Mouse (Mus musculus) neural tube, embryonic 12.5 days (tissue): ENCODE measurements around the gene Slc35a2. TPM values are rescaled to one million over a fixed set of nuclear protein-coding genes. Genes with fewer than 3 reads are reported as not detected.
"Not testable (repeated sequence)": the region's sequence is repeated elsewhere in the genome, so short reads cannot be mapped to it uniquely, and the experiment has no call there.

Experiments used
- ATAC-seq: fragments of 200-750 bp; cut with Nextera tagmentation; 2 replicates; pipeline ENCODE4 v1.8.0; 2017; ENCODE audit warnings: low read depth, mild to moderate bottlenecking, moderate TSS enrichment, moderate library complexity; ENCODE audit not compliant: low FRiP score
- H3K27ac ChIP-seq: fragments of 300-500 bp; sonication (generic); 2 replicates; pipeline ENCODE4 v1.5.1; 2016
- H3K27me3 ChIP-seq: fragments of 300-500 bp; sonication (generic); replicated peaks from 2 replicates; pipeline ENCODE4 v1.6.1; 2016; ENCODE audit warnings: mild to moderate bottlenecking
- H3K36me3 ChIP-seq: fragments of 300-500 bp; sonication (generic); 2 replicates; pipeline ENCODE4 v1.6.1; 2016; ENCODE audit warnings: mild to moderate bottlenecking
- H3K4me1 ChIP-seq: fragments of 300-500 bp; sonication (generic); 2 replicates; pipeline ENCODE4 v1.6.1; 2016
- H3K4me2 ChIP-seq: fragments of 300-500 bp; sonication (generic); replicated peaks from 2 replicates; pipeline ENCODE4 v1.6.1; 2016; ENCODE audit warnings: mild to moderate bottlenecking
- H3K4me3 ChIP-seq: fragments of 300-500 bp; sonication (generic); 2 replicates; pipeline ENCODE4 v1.5.1; 2016
- H3K9ac ChIP-seq: fragments of 300-500 bp; sonication (generic); 2 replicates; pipeline ENCODE4 v1.6.1; 2016; ENCODE audit warnings: mild to moderate bottlenecking
- H3K9me3 ChIP-seq: fragments of 300-500 bp; sonication (generic); 2 replicates; pipeline ENCODE4 v1.6.1; 2016; ENCODE audit warnings: mild to moderate bottlenecking
- WGBS: fragments of 180-500 bp; shearing (Covaris S2); methylation state at CpG from one replicate; pipeline ENCODE4 v1.1.7; 2016; 5-methylcytosine and 5-hydroxymethylcytosine counted together
- polyA plus RNA-seq: library from polyadenylated mRNA; unstranded; fragments of >200 nt; fragmentation: Nextera tagmentation; extraction: Ambion mirVana; gene quantifications from 2 replicates; pipeline ENCODE4 v1.2.1, GENCODE M21; 2016

Slc35a2 gene
- polyA plus RNA-seq, 1 experiment from 2014 or later: 35.4 TPM

- Histone ChIP-seq H3K4me2 (no peak overlapping the region), H3K36me3 (peaks cover 14% of the 10 kb centered on the region), H3K9me3 (no peaks in the 10 kb centered on the region), H3K4me1 (no peaks in the 10 kb centered on the region), H3K27me3 (no peaks in the 10 kb centered on the region), H3K27ac (no peak overlapping the region), H3K9ac (no peak overlapping the region), H3K4me3 (no peak overlapping the region)
- 94% methylated on average over 1 of the region's 1 CpGs for WGBS
- ATAC-seq: no peak
Observed at GRCm38 (mm10) chrX:7867141-7867540, 16.7 kb upstream of the Slc35a2 start.

DNA sequence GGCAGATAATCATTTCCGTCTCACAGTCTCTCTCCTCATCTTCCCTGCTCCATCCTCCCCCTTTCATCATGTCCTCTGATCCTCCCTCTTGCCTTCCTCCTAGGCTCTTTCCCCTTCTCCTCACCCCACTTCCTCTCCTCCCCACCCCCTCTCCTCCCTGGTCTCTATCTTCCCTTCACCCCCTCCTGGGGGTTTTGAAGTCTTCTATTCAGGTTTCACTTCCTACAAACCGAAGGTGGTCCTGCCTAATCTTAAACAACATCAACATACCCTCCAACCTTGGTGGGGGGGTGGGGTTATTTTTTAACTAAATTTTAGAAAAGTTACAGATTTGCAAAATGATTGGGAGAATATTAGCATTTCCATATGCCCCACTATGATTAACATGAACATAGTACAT, 15.3 kb upstream of the Slc35a2 start:
- no peak overlapping the region for H3K4me2 ChIP-seq
- WGBS: 48% methylated on average over 2 of the region's 2 CpGs
- H3K27ac ChIP-seq: no peak overlapping the region
- H3K9ac ChIP-seq: no peak overlapping the region
- peaks cover 18% of the 10 kb centered on the region for H3K36me3 ChIP-seq
- H3K9me3 ChIP-seq: no peaks in the 10 kb centered on the region
- H3K27me3 ChIP-seq: no peaks in the 10 kb centered on the region
- H3K4me3 ChIP-seq: no peak overlapping the region
- H3K4me1 ChIP-seq: no peaks in the 10 kb centered on the region
- no peak for ATAC-seq

- no peaks in the 10 kb centered on the region for H3K9me3 ChIP-seq
- no peak for ATAC-seq
- 43% methylated on average over 3 of the region's 3 CpGs for WGBS
- no peaks in the 10 kb centered on the region for H3K4me1 ChIP-seq
- no peak overlapping the region for H3K9ac ChIP-seq
- H3K4me3 ChIP-seq: no peak overlapping the region
- H3K27me3 ChIP-seq: no peaks in the 10 kb centered on the region
- no peak overlapping the region for H3K27ac ChIP-seq
- peaks cover 25% of the 10 kb centered on the region for H3K36me3 ChIP-seq
- H3K4me2 ChIP-seq: no peak overlapping the region
Observed at GRCm38 (mm10) chrX:7869826-7870225, 14.0 kb upstream of the Slc35a2 start.

DNA sequence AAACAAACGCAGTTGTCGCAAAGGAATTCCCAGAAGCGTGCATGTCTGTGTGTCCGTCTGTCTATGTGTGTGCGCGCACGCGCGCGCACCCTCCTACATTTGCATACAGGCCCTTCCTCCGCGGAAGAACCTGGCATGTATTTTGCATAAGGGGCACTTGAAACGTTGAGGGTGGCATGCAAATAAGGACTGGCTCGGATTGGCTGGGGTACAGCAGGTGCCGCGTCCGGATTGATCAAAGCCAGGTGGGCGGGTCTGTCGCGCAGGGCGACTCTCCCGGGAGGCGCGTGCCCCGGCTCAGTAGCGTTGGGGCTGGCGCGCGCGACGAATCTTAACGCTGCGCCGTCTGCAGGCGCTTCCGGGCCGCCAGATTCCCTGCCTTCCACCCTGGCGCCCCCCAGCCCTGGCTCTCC, 5.8 kb upstream of the Slc35a2 start, which contains the start of gene Pim2:
Pim2 (plus strand) TSS at position 256 of the 413 bp plus-strand sequence.
- peaks cover 11% of the 10 kb centered on the region; the same call in 1 of the 2 replicates for H3K36me3 ChIP-seq
- no peaks in the 10 kb centered on the region for H3K9me3 ChIP-seq
- 0 out of 2 replicates have a peak, but pooled peaks cover 7% of the 10 kb centered on the region for H3K4me1 ChIP-seq
- peak; percentile 89 for ATAC-seq
- WGBS: 15% methylated on average over 38 of the region's 38 CpGs
- peak within 1 kb of the TSS; percentile 79 for H3K4me2 ChIP-seq
- H3K27ac ChIP-seq: no peak within 1 kb of the TSS
- no peaks in the 10 kb centered on the region for H3K27me3 ChIP-seq
- peak within 1 kb of the TSS; percentile 41 for H3K4me3 ChIP-seq
- H3K9ac ChIP-seq: peak within 1 kb of the TSS; percentile 47; the same call in 1 of the 2 replicates

DNA sequence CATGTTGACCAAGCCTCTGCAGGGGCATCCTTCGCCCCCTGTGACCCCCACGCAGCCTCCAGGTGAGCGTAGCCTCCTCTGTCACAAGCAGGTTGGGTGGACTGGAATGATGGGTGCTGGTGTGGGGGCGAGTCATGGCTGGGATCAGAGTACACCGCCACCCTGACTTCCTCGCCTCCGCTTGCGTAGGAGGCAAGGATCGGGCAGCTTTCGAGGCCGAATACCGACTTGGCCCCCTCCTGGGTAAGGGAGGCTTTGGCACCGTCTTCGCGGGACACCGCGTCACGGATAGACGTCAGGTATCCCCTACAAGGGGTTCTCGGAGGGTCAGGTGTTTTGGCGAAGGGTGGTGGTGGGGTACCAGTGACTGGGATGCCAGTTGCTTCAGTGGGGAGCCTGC, 5.3 kb upstream of the Slc35a2 start:
- WGBS: 15% methylated on average over 21 of the region's 21 CpGs
- H3K9ac ChIP-seq: peak overlapping the region; percentile 47; the same call in 1 of the 2 replicates
- peak overlapping the region; percentile 79 for H3K4me2 ChIP-seq
- 0 out of 2 replicates have a peak, but pooled peaks cover 7% of the 10 kb centered on the region for H3K4me1 ChIP-seq
- peaks cover 7% of the 10 kb centered on the region; the same call in 1 of the 2 replicates for H3K36me3 ChIP-seq
- peak; percentile 22 for ATAC-seq
- peak overlapping the region; percentile 41 for H3K4me3 ChIP-seq
- no peaks in the 10 kb centered on the region for H3K27me3 ChIP-seq
- no peaks in the 10 kb centered on the region for H3K9me3 ChIP-seq
- no peak overlapping the region for H3K27ac ChIP-seq

DNA sequence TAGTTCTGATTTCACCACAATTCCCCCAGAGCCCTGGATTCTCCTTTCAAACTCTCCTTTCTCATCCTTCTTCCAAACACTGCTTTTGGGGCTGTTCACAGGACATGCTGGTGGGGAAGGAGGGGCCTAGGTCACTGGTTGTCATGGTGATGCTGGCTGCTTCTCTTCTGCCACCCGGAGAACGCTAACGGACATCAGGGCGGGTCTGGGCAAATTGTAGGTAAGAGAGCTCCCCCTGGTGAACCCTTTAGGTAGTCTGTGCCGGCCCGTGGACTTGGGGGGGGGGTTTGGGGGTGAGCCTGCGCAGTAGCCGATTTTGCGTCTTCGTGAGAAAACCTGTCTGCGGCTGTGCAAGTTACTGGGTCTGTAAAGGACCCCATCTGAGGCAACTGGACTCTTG, 4.0 kb upstream of the Slc35a2 start:
- 17% methylated on average over 11 of the region's 11 CpGs for WGBS
- H3K9me3 ChIP-seq: no peaks in the 10 kb centered on the region; the same call in 1 of the 2 replicates
- H3K4me3 ChIP-seq: no peak overlapping the region
- no peaks in the 10 kb centered on the region for H3K27me3 ChIP-seq
- ATAC-seq: peak; percentile 36; the same call in 1 of the 2 replicates
- no peak overlapping the region for H3K27ac ChIP-seq
- peak overlapping the region; percentile 44 for H3K4me2 ChIP-seq
- 0 out of 2 replicates have a peak, but pooled peaks cover 7% of the 10 kb centered on the region for H3K4me1 ChIP-seq
- no peak overlapping the region for H3K9ac ChIP-seq
- H3K36me3 ChIP-seq: no peaks in the 10 kb centered on the region

GRCm38 (mm10) chrX:7898211-7898610, 14.4 kb downstream of the Slc35a2 start:
- H3K27me3 ChIP-seq: no peaks in the 10 kb centered on the region
- ATAC-seq: no peak
- peak overlapping the region; percentile 55 for H3K4me3 ChIP-seq
- H3K9ac ChIP-seq: peak overlapping the region; percentile 45
- peaks cover 14% of the 10 kb centered on the region; the same call in 1 of the 2 replicates for H3K36me3 ChIP-seq
- 35% methylated on average over 13 of the region's 13 CpGs for WGBS
- H3K9me3 ChIP-seq: no peaks in the 10 kb centered on the region
- peak overlapping the region; percentile 64 for H3K4me2 ChIP-seq
- no peak overlapping the region for H3K27ac ChIP-seq
- peaks cover 4% of the 10 kb centered on the region; the same call in 1 of the 2 replicates for H3K4me1 ChIP-seq

DNA sequence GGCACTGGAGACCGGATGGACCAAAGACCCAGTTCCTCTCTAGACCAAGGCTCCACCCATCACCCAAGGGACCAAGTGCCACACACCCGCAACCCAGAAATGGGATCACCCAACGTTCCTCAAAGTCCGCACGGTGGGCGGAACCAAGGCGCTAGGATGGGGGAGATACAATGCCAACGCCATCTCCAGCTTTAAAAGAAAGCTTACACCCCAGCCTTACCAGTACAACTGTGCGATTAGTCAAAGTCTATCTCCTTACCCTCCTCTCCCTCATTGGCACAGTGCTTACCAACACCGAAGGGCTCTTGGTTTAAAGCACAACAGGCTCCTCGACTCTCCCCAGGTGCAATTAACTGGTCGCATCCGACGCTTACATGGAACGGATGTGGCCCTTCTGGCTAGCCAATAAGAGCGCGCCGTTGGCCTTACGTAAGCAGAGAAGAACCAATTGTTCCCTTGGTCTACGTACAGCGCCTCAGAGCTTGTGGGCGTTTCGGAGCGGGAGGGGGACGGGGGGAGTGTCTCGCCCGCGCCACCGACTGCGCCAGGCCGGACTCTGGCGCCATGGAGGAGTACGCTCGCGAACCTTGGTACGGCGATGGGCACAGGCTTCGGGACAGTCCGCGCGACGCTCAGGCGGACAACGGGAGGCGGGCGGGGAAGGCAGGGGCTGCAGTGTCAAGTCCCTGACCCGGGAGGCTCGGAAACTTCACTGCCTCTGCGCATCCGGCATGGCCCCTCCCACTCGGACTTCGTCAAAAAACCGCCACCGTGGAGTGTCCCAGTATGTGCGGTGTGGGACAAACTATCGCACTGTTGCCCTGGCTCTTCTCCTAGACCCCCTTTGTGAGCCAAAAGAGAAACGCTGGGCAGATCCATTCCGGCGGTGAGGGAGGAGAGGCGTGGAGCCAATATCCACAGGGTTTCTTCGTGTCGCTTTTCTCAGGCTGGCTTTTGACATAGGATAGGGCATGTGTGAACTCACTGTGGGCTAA, 15.3 kb downstream of the Slc35a2 start, which contains the start of the genes Pqbp1 and Timm17b:
Pqbp1 (minus strand) TSS at position 390 of the 995 bp plus-strand sequence.
Timm17b (plus strand) TSS at position 478 of the 995 bp plus-strand sequence.
- Histone ChIP-seq H3K4me3 (peak within 1 kb of the TSS; percentile 55), H3K4me1 (peaks cover 4% of the 10 kb centered on the region; the same call in 1 of the 2 replicates), H3K27me3 (no peaks in the 10 kb centered on the region), H3K4me2 (peak within 1 kb of the TSS; percentile 64), H3K27ac (peak within 1 kb of the TSS; percentile 42; the same call in 1 of the 2 replicates), H3K36me3 (peaks cover 10% of the 10 kb centered on the region; the same call in 1 of the 2 replicates), H3K9ac (peak within 1 kb of the TSS; percentile 56), H3K9me3 (no peaks in the 10 kb centered on the region)
- peak; percentile 99 for ATAC-seq
- WGBS: 15% methylated on average over 62 of the region's 62 CpGs

- Histone ChIP-seq H3K9ac (no peak overlapping the region), H3K4me3 (no peak overlapping the region), H3K27me3 (no peaks in the 10 kb centered on the region), H3K27ac (no peak overlapping the region), H3K4me2 (no peak overlapping the region), H3K9me3 (no peaks in the 10 kb centered on the region), H3K4me1 (no peaks in the 10 kb centered on the region; the same call in 1 of the 2 replicates), H3K36me3 (peaks cover 8% of the 10 kb centered on the region; the same call in 1 of the 2 replicates)
- 95% methylated on average over 5 of the region's 5 CpGs for WGBS
- ATAC-seq: no peak
Observed at GRCm38 (mm10) chrX:7904441-7904840, 20.6 kb downstream of the Slc35a2 start.

DNA sequence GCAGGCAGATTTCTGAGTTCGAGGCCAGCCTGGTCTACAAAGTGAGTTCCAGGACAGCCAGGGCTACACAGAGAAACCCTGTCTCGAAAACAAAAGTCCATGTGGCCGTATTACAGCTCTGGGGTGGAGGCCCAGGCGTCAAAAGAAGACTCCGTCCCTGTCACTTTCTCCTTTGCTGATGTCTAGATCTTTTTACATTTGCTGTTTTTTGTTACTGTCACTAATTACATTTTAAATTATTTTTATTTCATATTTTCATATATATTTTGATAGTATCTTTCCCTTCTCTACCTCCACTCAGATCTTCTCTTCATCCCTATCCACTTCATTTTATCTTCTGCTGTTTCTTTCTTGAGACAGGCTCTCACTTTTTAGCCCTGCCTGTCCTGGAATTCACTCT, 23.9 kb downstream of the Slc35a2 start, which contains the start of gene Gm10491:
Gm10491 (minus strand) TSS at position 101 of the 400 bp plus-strand sequence.
- no peak for ATAC-seq
- Histone ChIP-seq H3K9me3 (no peaks in the 10 kb centered on the region), H3K4me1 (no peaks in the 10 kb centered on the region), H3K27me3 (no peaks in the 10 kb centered on the region), H3K4me2 (no peak within 1 kb of the TSS), H3K27ac (no peak within 1 kb of the TSS), H3K4me3 (no peak within 1 kb of the TSS), H3K36me3 (peaks cover 8% of the 10 kb centered on the region; the same call in 1 of the 2 replicates), H3K9ac (no peak within 1 kb of the TSS)
- WGBS: 91% methylated on average over 5 of the region's 5 CpGs

DNA sequence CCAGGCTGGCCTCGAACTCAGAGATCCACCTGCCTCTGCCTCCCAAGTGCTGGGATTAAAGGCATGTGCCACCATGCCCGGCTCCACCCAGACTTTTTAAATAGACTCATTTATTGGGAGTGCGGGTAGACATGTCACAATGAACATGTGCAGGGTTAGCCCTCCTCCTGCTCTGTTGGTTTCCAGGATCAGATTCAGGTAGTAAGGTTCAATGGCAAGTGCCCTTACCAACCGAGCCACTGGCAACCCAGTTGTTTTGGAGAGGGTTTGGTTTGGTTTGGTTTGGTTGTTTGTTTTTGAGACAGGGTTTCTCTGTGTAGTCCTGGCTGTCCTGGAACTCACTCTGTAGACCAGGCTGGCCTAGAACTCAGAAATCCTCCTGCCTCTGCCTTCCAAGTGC, 25.4 kb downstream of the Slc35a2 start, which contains the start of gene Gm10490:
Gm10490 (plus strand) TSS at position 301 of the 400 bp plus-strand sequence.
- H3K36me3 ChIP-seq, H3K4me3 ChIP-seq, H3K9me3 ChIP-seq, H3K27me3 ChIP-seq, H3K4me2 ChIP-seq, H3K9ac ChIP-seq, H3K27ac ChIP-seq, H3K4me1 ChIP-seq, ATAC-seq: not testable (repeated sequence)
- 92% methylated on average over 4 of the region's 4 CpGs for WGBS

- no peaks in the 10 kb centered on the region for H3K9me3 ChIP-seq
- H3K36me3 ChIP-seq: peaks cover 8% of the 10 kb centered on the region; the same call in 1 of the 2 replicates
- no peak overlapping the region for H3K4me2 ChIP-seq
- no peak for ATAC-seq
- 59% methylated on average over 6 of the region's 6 CpGs for WGBS
- H3K27ac ChIP-seq: no peak overlapping the region
- no peaks in the 10 kb centered on the region for H3K4me1 ChIP-seq
- H3K4me3 ChIP-seq: no peak overlapping the region
- H3K9ac ChIP-seq: no peak overlapping the region
- H3K27me3 ChIP-seq: no peaks in the 10 kb centered on the region
Observed at GRCm38 (mm10) chrX:7910473-7910872, 26.6 kb downstream of the Slc35a2 start.
